Mouse (Mus musculus): ENCODE data around the gene Cdc6. TPM values are rescaled to one million over a fixed set of nuclear protein-coding genes. Genes with fewer than 3 reads are reported as not detected.
A peak's percentile ranks its signal among the peaks of the same experiment; 100 is the strongest.

Cdc6 gene
- total and polyA plus RNA-seq, 3 experiments = 0.13 to 0.32 (median 0.14) TPM

GRCm38 (mm10) chr11:98877001-98877400 lies 30.6 kb upstream of the Cdc6 start:
- H3K27ac ChIP-seq = no peak overlapping the region
- TF ChIP-seq EP300 (IDR thresholded peaks at IDR 0.05; ENCODE audit: insufficient read depth, low read depth, low read length) = no peak
- no peak for TF ChIP-seq POLR2A (IDR thresholded peaks at IDR 0.05; ENCODE audit: insufficient read depth, low read depth, low read length)
- TF ChIP-seq CTCF (IDR thresholded peaks at IDR 0.05) = no peak
- intact Hi-C loops (cut with DNase I) = no loop called here
- no peaks in the 10 kb centered on the region; the same call in 1 of the 2 replicates for H3K36me3 ChIP-seq (ENCODE audit: control insufficient read depth, insufficient read depth, low read length)
- DNase-seq = no peak
- H3K79me2 ChIP-seq (replicated peaks; ENCODE audit: control insufficient read depth, insufficient read depth, low read length) = peaks cover 6% of the 10 kb centered on the region
- H3K9ac ChIP-seq (ENCODE audit: low read depth, low read length) = no peak overlapping the region
- no peak overlapping the region for H3K4me3 ChIP-seq
- H3K4me1 ChIP-seq (ENCODE audit: control insufficient read depth, insufficient read depth, low read length) = peaks cover 1% of the 10 kb centered on the region
- WGBS = 92% methylated on average over 9 of the region's 9 CpGs
- no peaks in the 10 kb centered on the region for H3K27me3 ChIP-seq (ENCODE audit: control insufficient read depth, insufficient read depth, low read length)

GRCm38 (mm10) chr11:98887703-98888102 lies 19.9 kb upstream of the Cdc6 start:
- 92% methylated on average over 3 of the region's 3 CpGs for WGBS
- no peaks in the 10 kb centered on the region for H3K27me3 ChIP-seq (ENCODE audit: control insufficient read depth, insufficient read depth, low read length)
- no peaks in the 10 kb centered on the region; the same call in 1 of the 2 replicates for H3K36me3 ChIP-seq (ENCODE audit: control insufficient read depth, insufficient read depth, low read length)
- H3K9ac ChIP-seq (ENCODE audit: low read depth, low read length) = no peak overlapping the region
- H3K4me3 ChIP-seq = no peak overlapping the region
- intact Hi-C loops (cut with DNase I) = no loop called here
- H3K4me1 ChIP-seq (ENCODE audit: control insufficient read depth, insufficient read depth, low read length) = no peaks in the 10 kb centered on the region
- no peak for TF ChIP-seq EP300 (IDR thresholded peaks at IDR 0.05; ENCODE audit: insufficient read depth, low read depth, low read length)
- no peak for TF ChIP-seq POLR2A (IDR thresholded peaks at IDR 0.05; ENCODE audit: insufficient read depth, low read depth, low read length)
- no peak for TF ChIP-seq CTCF (IDR thresholded peaks at IDR 0.05)
- no peak for DNase-seq
- H3K27ac ChIP-seq = no peak overlapping the region
- H3K79me2 ChIP-seq (replicated peaks; ENCODE audit: control insufficient read depth, insufficient read depth, low read length) = no peaks in the 10 kb centered on the region

- intact Hi-C loops (cut with DNase I) = no loop called here
- WGBS = 96% methylated on average over 4 of the region's 4 CpGs
- no peak overlapping the region for H3K27ac ChIP-seq
- no peaks in the 10 kb centered on the region for H3K79me2 ChIP-seq (replicated peaks; ENCODE audit: control insufficient read depth, insufficient read depth, low read length)
- no peaks in the 10 kb centered on the region for H3K4me1 ChIP-seq (ENCODE audit: control insufficient read depth, insufficient read depth, low read length)
- DNase-seq = no peak
- no peak overlapping the region for H3K4me3 ChIP-seq
- H3K9ac ChIP-seq (ENCODE audit: low read depth, low read length) = no peak overlapping the region
- H3K36me3 ChIP-seq (ENCODE audit: control insufficient read depth, insufficient read depth, low read length) = no peaks in the 10 kb centered on the region; the same call in 1 of the 2 replicates
- no peaks in the 10 kb centered on the region for H3K27me3 ChIP-seq (ENCODE audit: control insufficient read depth, insufficient read depth, low read length)
- TF ChIP-seq CTCF (IDR thresholded peaks at IDR 0.05) (no peak), POLR2A (IDR thresholded peaks at IDR 0.05; ENCODE audit: insufficient read depth, low read depth, low read length) (no peak), EP300 (IDR thresholded peaks at IDR 0.05; ENCODE audit: insufficient read depth, low read depth, low read length) (no peak)
These were observed 18.5 kb upstream of the Cdc6 start for GRCm38 (mm10) chr11:98889077-98889476.

GRCm38 (mm10) chr11:98889977-98890376 lies 17.6 kb upstream of the Cdc6 start:
- no peak for DNase-seq
- intact Hi-C loops (cut with DNase I) = no loop called here
- 79% methylated on average over 5 of the region's 5 CpGs for WGBS
- H3K4me1 ChIP-seq (ENCODE audit: control insufficient read depth, insufficient read depth, low read length) = no peaks in the 10 kb centered on the region
- H3K27ac ChIP-seq = no peak overlapping the region
- H3K27me3 ChIP-seq (ENCODE audit: control insufficient read depth, insufficient read depth, low read length) = no peaks in the 10 kb centered on the region
- no peak overlapping the region for H3K9ac ChIP-seq (ENCODE audit: low read depth, low read length)
- H3K79me2 ChIP-seq (replicated peaks; ENCODE audit: control insufficient read depth, insufficient read depth, low read length) = no peaks in the 10 kb centered on the region
- no peak for TF ChIP-seq POLR2A (IDR thresholded peaks at IDR 0.05; ENCODE audit: insufficient read depth, low read depth, low read length)
- no peak overlapping the region for H3K4me3 ChIP-seq
- H3K36me3 ChIP-seq (ENCODE audit: control insufficient read depth, insufficient read depth, low read length) = no peaks in the 10 kb centered on the region

- H3K36me3 ChIP-seq (ENCODE audit: control insufficient read depth, insufficient read depth, low read length) = no peaks in the 10 kb centered on the region
- 83% methylated on average over 5 of the region's 5 CpGs for WGBS
These were observed 15.2 kb upstream of the Cdc6 start for GRCm38 (mm10) chr11:98892426-98892825.

GRCm38 (mm10) chr11:98900529-98901125 lies 7.0 kb upstream of the Cdc6 start:
- H3K9ac ChIP-seq (ENCODE audit: low read depth, low read length) = no peak overlapping the region
- H3K27ac ChIP-seq = peak overlapping the region; percentile 24; the same call in 1 of the 2 replicates
- intact Hi-C loops (cut with DNase I) = no loop called here
- no peak overlapping the region for H3K4me3 ChIP-seq
- peak in 1 of 2 experiments; percentile 34 for DNase-seq
- H3K4me1 ChIP-seq (ENCODE audit: control insufficient read depth, insufficient read depth, low read length) = peaks cover 2% of the 10 kb centered on the region; the same call in 1 of the 2 replicates
- WGBS = 52% methylated on average over 12 of the region's 12 CpGs
- no peaks in the 10 kb centered on the region for H3K27me3 ChIP-seq (ENCODE audit: control insufficient read depth, insufficient read depth, low read length)
- H3K79me2 ChIP-seq (replicated peaks; ENCODE audit: control insufficient read depth, insufficient read depth, low read length) = no peaks in the 10 kb centered on the region
- no peaks in the 10 kb centered on the region for H3K36me3 ChIP-seq (ENCODE audit: control insufficient read depth, insufficient read depth, low read length)
- TF ChIP-seq POLR2A (IDR thresholded peaks at IDR 0.05; ENCODE audit: insufficient read depth, low read depth, low read length) = no peak
- TF ChIP-seq CTCF (IDR thresholded peaks at IDR 0.05) = no peak
- no peak for TF ChIP-seq EP300 (IDR thresholded peaks at IDR 0.05; ENCODE audit: insufficient read depth, low read depth, low read length)

More at GRCm38 (mm10) chr11:98892426-98892825, 15.2 kb upstream of the Cdc6 start:
- H3K79me2 ChIP-seq (replicated peaks; ENCODE audit: control insufficient read depth, insufficient read depth, low read length) = no peaks in the 10 kb centered on the region
- H3K27ac ChIP-seq = no peak overlapping the region
- no peak overlapping the region for H3K9ac ChIP-seq (ENCODE audit: low read depth, low read length)
- intact Hi-C loops (cut with DNase I) = no loop called here
- H3K4me3 ChIP-seq = no peak overlapping the region
- no peaks in the 10 kb centered on the region for H3K27me3 ChIP-seq (ENCODE audit: control insufficient read depth, insufficient read depth, low read length)
- no peak for DNase-seq
- no peaks in the 10 kb centered on the region for H3K4me1 ChIP-seq (ENCODE audit: control insufficient read depth, insufficient read depth, low read length)
- no peak for TF ChIP-seq CTCF (IDR thresholded peaks at IDR 0.05)
- TF ChIP-seq POLR2A (IDR thresholded peaks at IDR 0.05; ENCODE audit: insufficient read depth, low read depth, low read length) = no peak
- no peak for TF ChIP-seq EP300 (IDR thresholded peaks at IDR 0.05; ENCODE audit: insufficient read depth, low read depth, low read length)

Data from heart, adult 2 months (tissue).